Mouse (Mus musculus): ENCODE data around the gene Frzb.

DNA sequence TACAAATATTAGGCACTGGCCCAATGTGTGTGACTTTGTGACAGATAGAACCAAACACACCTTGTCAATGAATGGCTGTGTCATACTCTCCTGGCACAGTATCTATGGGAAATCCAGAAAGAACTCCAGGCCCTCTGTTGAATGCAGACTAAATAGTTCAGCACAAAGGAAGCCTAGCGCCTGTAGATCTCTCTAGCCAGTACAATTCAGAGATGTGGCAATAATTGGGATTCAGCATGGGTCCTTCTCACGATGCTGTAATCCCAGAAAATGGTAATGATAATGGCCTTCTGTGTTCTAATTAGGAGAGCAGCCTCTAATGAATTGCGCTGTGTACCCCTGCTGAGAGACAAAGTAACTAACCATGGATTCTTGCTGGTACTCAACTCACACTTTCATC, 8.6 kb downstream of the Frzb start:
- TF ChIP-seq POLR2A (IDR thresholded peaks at IDR 0.05; ENCODE audit: borderline replicate concordance, insufficient read depth, low read length), result no peak
- TF ChIP-seq CTCF (IDR thresholded peaks at IDR 0.05; ENCODE audit: borderline replicate concordance, insufficient read depth, low read depth, low read length), result no peak

Measured in cerebellum, adult 2 months (tissue).